Comparison of ENCODE assay signal across 8 mouse cellular contexts in genomic region chr12:9580041-9580905, GRCm38 (mm10). TPM values are rescaled to one million over a fixed set of nuclear protein-coding genes. Genes with fewer than 3 reads are reported as not detected.
DNase-seq lines count a peak whose midpoint lies in the region; ATAC-seq and TF ChIP-seq lines count a peak whose summit lies in the region.

No protein-coding gene starts in this region.

- peak overlapping the region; percentile 31; the same call in 1 of the 2 replicates for H3K9ac ChIP-seq in kidney, embryonic 15.5 days
- no peak overlapping the region for H3K9ac ChIP-seq in heart, postnatal 0 days (replicated peaks; ENCODE audit: low read depth, low read length)
- no peak overlapping the region for H3K9ac ChIP-seq in midbrain, embryonic 15.5 days

- no peak for TF ChIP-seq CTCF in heart, postnatal 0 days (IDR thresholded peaks at IDR 0.05; ENCODE audit: low read depth)

- peak overlapping the region; percentile 36 for H3K4me3 ChIP-seq in kidney, embryonic 15.5 days (replicated peaks)
- H3K4me3 ChIP-seq in heart, postnatal 0 days (ENCODE audit: low read depth, low read length), result peak overlapping the region; percentile 27
- H3K4me3 ChIP-seq in midbrain, embryonic 15.5 days, result no peak overlapping the region; the same call in 1 of the 2 replicates

- DNase-seq in kidney, postnatal 36 days, result no peak
- DNase-seq in embryo, embryonic 9.5 days (ENCODE audit: extremely low spot score), result peak; percentile 62
- DNase-seq in heart, postnatal 0 days (ENCODE audit: low spot score), result no peak
- no peak for DNase-seq in MN1 (ENCODE audit: low spot score)
- DNase-seq in cerebellum, adult 11 months, result no peak
- no peak for DNase-seq in thymus, postnatal 10 days (ENCODE audit: low spot score in 2 of 2)

- 5% methylated on average over 33 of the region's 33 CpGs for WGBS in kidney, embryonic 15.5 days
- WGBS in heart, postnatal 0 days, result 6% methylated on average over 33 of the region's 33 CpGs
- under 1% methylated on average over 33 of the region's 33 CpGs for WGBS in midbrain, embryonic 15.5 days

- H3K27ac ChIP-seq in kidney, embryonic 15.5 days, result no peak overlapping the region
- H3K27ac ChIP-seq in heart, postnatal 0 days (ENCODE audit: low read depth), result no peak overlapping the region
- H3K27ac ChIP-seq in midbrain, embryonic 15.5 days, result no peak overlapping the region

- H3K27me3 ChIP-seq in kidney, embryonic 15.5 days, result peaks cover 89% of the 10 kb centered on the region
- peaks cover 89% of the 10 kb centered on the region for H3K27me3 ChIP-seq in heart, postnatal 0 days (ENCODE audit: control insufficient read depth, insufficient read depth, low read length)
- H3K27me3 ChIP-seq in midbrain, embryonic 15.5 days (replicated peaks), result peaks cover 82% of the 10 kb centered on the region

- H3K4me2 ChIP-seq in kidney, embryonic 15.5 days, result peak overlapping the region; percentile 59
- H3K4me2 ChIP-seq in heart, postnatal 0 days (ENCODE audit: low read depth, low read length), result peak overlapping the region; percentile 50
- H3K4me2 ChIP-seq in midbrain, embryonic 15.5 days, result peak overlapping the region; percentile 32; the same call in 1 of the 2 replicates

- no peak for TF ChIP-seq EP300 in heart, postnatal 0 days (IDR thresholded peaks at IDR 0.05; ENCODE audit: low read depth)

- ATAC-seq in kidney, embryonic 15.5 days (replicated peaks; ENCODE audit: low FRiP score), result no peak
- no peak for ATAC-seq in heart, postnatal 0 days (ENCODE audit: insufficient read depth, low read depth)
- no peak for ATAC-seq in midbrain, embryonic 15.5 days (replicated peaks)

- peaks cover 50% of the 10 kb centered on the region for H3K4me1 ChIP-seq in kidney, embryonic 15.5 days
- peaks cover 3% of the 10 kb centered on the region; the same call in 1 of the 2 replicates for H3K4me1 ChIP-seq in heart, postnatal 0 days (ENCODE audit: control insufficient read depth, insufficient read depth)
- H3K4me1 ChIP-seq in midbrain, embryonic 15.5 days, result peaks cover 34% of the 10 kb centered on the region

- H3K9me3 ChIP-seq in kidney, embryonic 15.5 days (replicated peaks), result no peaks in the 10 kb centered on the region
- H3K9me3 ChIP-seq in heart, postnatal 0 days (replicated peaks; ENCODE audit: control insufficient read depth, low read length), result no peaks in the 10 kb centered on the region
- H3K9me3 ChIP-seq in midbrain, embryonic 15.5 days, result no peaks in the 10 kb centered on the region

- H3K36me3 ChIP-seq in kidney, embryonic 15.5 days, result no peaks in the 10 kb centered on the region
- no peaks in the 10 kb centered on the region for H3K36me3 ChIP-seq in heart, postnatal 0 days (replicated peaks; ENCODE audit: control insufficient read depth, insufficient read depth, low read length)
- no peaks in the 10 kb centered on the region for H3K36me3 ChIP-seq in midbrain, embryonic 15.5 days (replicated peaks)

RNA-seq across cellular contexts. Expression of gene Osr1, which starts 10.4 kb away (rescaled TPM):
- 30.4 and 35.7 TPM in 2 replicates for polyA plus RNA-seq in kidney, embryonic 15.5 days (2015; fragmentation: Nextera tagmentation; extraction: Ambion mirVana)
- 18.7 and 28.1 TPM in 2 replicates for total RNA-seq in heart, postnatal 0 days (2014; rRNA removed; ENCODE audit: low replicate concordance)
- polyA plus RNA-seq in heart, postnatal 0 days (2015; fragmentation: Nextera tagmentation; extraction: Ambion mirVana), result 3.1 and 5.1 TPM in 2 replicates
- polyA plus RNA-seq in midbrain, embryonic 15.5 days (2015; fragmentation: Nextera tagmentation; extraction: Ambion mirVana), result 10.5 and 16.3 TPM in 2 replicates
